ENCODE assay signal across 9 mouse cellular contexts in genomic region chr13:83607883-83608581, GRCm38 (mm10).
A peak's percentile ranks its signal among the peaks of the same experiment; 100 is the strongest.
DNase-seq lines count a peak whose midpoint lies in the region; ATAC-seq lines count a peak whose summit lies in the region.
"Had no signal": no experiment of that assay in that cellular context is flagged by ENCODE, and none has a peak within 500 bp of the region (broad histone marks: within the 10 kb centered on the region; RNA-seq: fewer than 3 reads in every experiment).

No protein-coding gene starts in this region.

- ATAC-seq in kidney, embryonic 15.5 days (replicated peaks; ENCODE audit: low FRiP score): 0 out of 2 replicates have a peak, but pooled peaks have one; percentile 50
- peak; percentile 24 for ATAC-seq in granulocyte monocyte progenitor cell, adult 5-6 weeks (replicated peaks; ENCODE audit: poor library complexity, severe bottlenecking)
- ATAC-seq in monocyte, adult 5-6 weeks (replicated peaks; ENCODE audit: insufficient number of reproducible peaks, low FRiP score, low TSS enrichment, poor library complexity, severe bottlenecking): peak; percentile 54; the same call in 1 of the 2 replicates

- H3K36me3 ChIP-seq in kidney, embryonic 15.5 days: no peaks in the 10 kb centered on the region
- H3K36me3 ChIP-seq: hindbrain, embryonic 15.5 days had no signal

- DNase-seq in kidney, adult 11 months: no peak
- peak; percentile 71 for DNase-seq in NIH3T3 (ENCODE audit: low read depth)
- DNase-seq in urinary bladder, adult 2 months (ENCODE audit: low spot score): no peak
- no peak for DNase-seq in testis, postnatal 14 days (ENCODE audit: low spot score)
- DNase-seq in gastrocnemius, postnatal 14 days: no peak

- H3K27ac ChIP-seq in kidney, embryonic 15.5 days: no peak overlapping the region
- H3K27ac ChIP-seq: hindbrain, embryonic 15.5 days had no signal

- WGBS in kidney, embryonic 15.5 days: 37% methylated on average over 4 of the region's 4 CpGs

- H3K4me2 ChIP-seq in kidney, embryonic 15.5 days: no peak overlapping the region
- H3K4me2 ChIP-seq: hindbrain, embryonic 15.5 days had no signal

- no peak overlapping the region for H3K4me3 ChIP-seq in kidney, embryonic 15.5 days (replicated peaks)
- H3K4me3 ChIP-seq: hindbrain, embryonic 15.5 days had no signal

- no peaks in the 10 kb centered on the region for H3K9me3 ChIP-seq in kidney, embryonic 15.5 days (replicated peaks)
- H3K9me3 ChIP-seq: hindbrain, embryonic 15.5 days had no signal

- H3K9ac ChIP-seq in kidney, embryonic 15.5 days: no peak overlapping the region
- H3K9ac ChIP-seq: hindbrain, embryonic 15.5 days had no signal

- H3K4me1 ChIP-seq in kidney, embryonic 15.5 days: peaks cover 7% of the 10 kb centered on the region; the same call in 1 of the 2 replicates

- intact Hi-C loops in gastrocnemius, postnatal 14 days (cut with DNase I; ENCODE audit: low total_unique reads): no loop called here

- no peaks in the 10 kb centered on the region for H3K27me3 ChIP-seq in kidney, embryonic 15.5 days
- H3K27me3 ChIP-seq: hindbrain, embryonic 15.5 days had no signal
